Mouse (Mus musculus) kidney, embryonic 14.5 days (tissue): ENCODE measurements around the gene Prkag2. TPM values are rescaled to one million over a fixed set of nuclear protein-coding genes. Genes with fewer than 3 reads are reported as not detected.

Source experiments
- ATAC-seq: fragments of 200-750 bp; cut with Nextera tagmentation; 2 replicates; pipeline ENCODE4 v1.8.0; 2017; ENCODE audit warnings: moderate number of reproducible peaks, mild to moderate bottlenecking, moderate TSS enrichment, moderate library complexity; ENCODE audit not compliant: low FRiP score, low TSS enrichment
- H3K27ac ChIP-seq: fragments of 300-500 bp; sonication (generic); 2 replicates; pipeline ENCODE4 v1.5.1; 2014; ENCODE audit warnings: low read depth, mild to moderate bottlenecking, low read length, moderate library complexity, mixed read lengths
- H3K27me3 ChIP-seq: fragments of 300-500 bp; sonication (generic); 2 replicates; pipeline ENCODE4 v1.6.1; 2014; ENCODE audit warnings: mild to moderate bottlenecking, low read length; ENCODE audit not compliant: control insufficient read depth, insufficient read depth
- H3K36me3 ChIP-seq: fragments of 300-500 bp; sonication (generic); 2 replicates; pipeline ENCODE4 v1.6.1; 2014; ENCODE audit warnings: low read length, mixed read lengths; ENCODE audit not compliant: control insufficient read depth, insufficient read depth
- H3K4me1 ChIP-seq: fragments of 300-500 bp; sonication (generic); 2 replicates; pipeline ENCODE4 v1.6.1; 2014; ENCODE audit warnings: low read length, mixed read lengths; ENCODE audit not compliant: control insufficient read depth, insufficient read depth
- H3K4me2 ChIP-seq: fragments of 300-500 bp; sonication (generic); replicated peaks from 2 replicates; pipeline ENCODE4 v1.6.1; 2014; ENCODE audit warnings: low read depth, mild to moderate bottlenecking, low read length
- H3K4me3 ChIP-seq: fragments of 300-500 bp; sonication (generic); 2 replicates; pipeline ENCODE4 v1.5.1; 2014; ENCODE audit warnings: mild to moderate bottlenecking, low read length
- H3K9ac ChIP-seq: fragments of 300-500 bp; sonication (generic); 2 replicates; pipeline ENCODE4 v1.6.1; 2014; ENCODE audit warnings: low read depth, mild to moderate bottlenecking, low read length, moderate library complexity
- H3K9me3 ChIP-seq: fragments of 300-500 bp; sonication (generic); 2 replicates; pipeline ENCODE4 v1.6.1; 2016; ENCODE audit warnings: low read length; ENCODE audit not compliant: control insufficient read depth
- WGBS: fragments of 180-500 bp; shearing (Covaris S2); extraction: QIAGEN DNeasy Blood & Tissue Kit; methylation state at CpG from one replicate; pipeline ENCODE4 v1.1.7; 2014; 5-methylcytosine and 5-hydroxymethylcytosine counted together
- polyA plus RNA-seq: library from polyadenylated mRNA; unstranded; fragments of >200 nt; fragmentation: Nextera tagmentation; extraction: Ambion mirVana; gene quantifications from 2 replicates; pipeline ENCODE4 v1.2.1, GENCODE M21; 2014

Gene Prkag2
- polyA plus RNA-seq, 1 experiment from 2014 or later: 44.6 TPM

DNA sequence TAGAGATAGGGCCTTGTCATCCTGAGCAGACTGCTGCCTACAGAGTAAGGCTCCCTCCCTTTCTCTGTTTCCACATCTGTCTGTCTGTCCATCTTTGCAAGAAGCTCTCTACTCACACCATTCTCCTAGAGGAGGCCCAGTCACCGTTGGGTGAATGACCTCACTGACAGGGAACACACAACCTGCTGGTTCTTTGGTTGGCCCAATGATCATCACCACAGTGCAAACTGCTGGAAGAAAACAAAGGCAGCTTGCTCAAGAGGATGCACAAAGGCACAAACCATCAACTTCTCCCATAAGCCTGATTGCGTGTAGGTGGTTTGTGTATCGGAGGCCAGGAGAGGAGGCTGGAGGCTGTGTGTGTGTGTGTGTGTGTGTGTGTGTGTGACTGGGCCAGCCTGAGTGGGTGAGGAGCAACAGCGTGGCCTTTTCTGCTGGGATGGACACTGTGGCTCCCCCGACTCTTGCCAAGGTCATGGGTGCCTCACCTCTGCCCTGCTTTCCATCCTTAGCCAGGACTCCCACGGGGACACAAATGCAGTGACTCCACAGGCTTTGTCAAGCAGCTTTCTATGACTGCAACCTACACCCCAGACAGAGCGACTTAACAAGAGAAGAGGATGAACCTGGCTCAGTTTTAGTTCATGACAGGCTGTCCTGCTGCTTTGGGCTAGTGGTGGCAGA lies 149.4 kb downstream of the Prkag2 start:
- ATAC-seq: no peak
- H3K4me1 ChIP-seq: 0 out of 2 replicates have a peak, but pooled peaks cover 4% of the 10 kb centered on the region
- no peaks in the 10 kb centered on the region for H3K36me3 ChIP-seq
- no peak overlapping the region for H3K27ac ChIP-seq
- no peaks in the 10 kb centered on the region for H3K27me3 ChIP-seq
- H3K9ac ChIP-seq: no peak overlapping the region
- H3K9me3 ChIP-seq: no peaks in the 10 kb centered on the region
- H3K4me2 ChIP-seq: no peak overlapping the region
- no peak overlapping the region for H3K4me3 ChIP-seq
- WGBS: 67% methylated on average over 7 of the region's 7 CpGs

DNA sequence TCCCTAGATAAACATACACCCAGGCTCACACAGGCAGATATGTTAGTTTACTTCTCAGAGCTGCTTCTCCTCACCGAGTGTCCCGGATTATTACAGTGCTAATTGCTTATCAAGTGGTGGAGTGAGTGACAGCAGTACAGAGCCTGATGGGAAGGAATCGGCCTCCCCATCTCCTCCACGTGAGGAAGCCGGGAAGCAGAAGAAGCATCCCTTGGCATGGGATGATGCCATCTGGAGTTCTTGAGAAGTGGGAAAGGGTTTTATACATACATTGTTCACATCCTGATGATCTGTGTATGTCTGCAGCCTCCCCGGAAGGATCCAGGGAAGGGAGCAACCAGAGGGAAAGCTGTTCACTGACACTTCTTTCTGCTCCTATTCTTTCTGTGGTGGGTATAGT lies 150.4 kb downstream of the Prkag2 start:
- Histone ChIP-seq H3K4me3 (no peak overlapping the region), H3K4me1 (0 out of 2 replicates have a peak, but pooled peaks cover 4% of the 10 kb centered on the region), H3K9ac (no peak overlapping the region), H3K36me3 (no peaks in the 10 kb centered on the region), H3K27ac (no peak overlapping the region), H3K4me2 (no peak overlapping the region), H3K9me3 (no peaks in the 10 kb centered on the region), H3K27me3 (no peaks in the 10 kb centered on the region)
- WGBS: 83% methylated on average over 6 of the region's 6 CpGs
- no peak for ATAC-seq

DNA sequence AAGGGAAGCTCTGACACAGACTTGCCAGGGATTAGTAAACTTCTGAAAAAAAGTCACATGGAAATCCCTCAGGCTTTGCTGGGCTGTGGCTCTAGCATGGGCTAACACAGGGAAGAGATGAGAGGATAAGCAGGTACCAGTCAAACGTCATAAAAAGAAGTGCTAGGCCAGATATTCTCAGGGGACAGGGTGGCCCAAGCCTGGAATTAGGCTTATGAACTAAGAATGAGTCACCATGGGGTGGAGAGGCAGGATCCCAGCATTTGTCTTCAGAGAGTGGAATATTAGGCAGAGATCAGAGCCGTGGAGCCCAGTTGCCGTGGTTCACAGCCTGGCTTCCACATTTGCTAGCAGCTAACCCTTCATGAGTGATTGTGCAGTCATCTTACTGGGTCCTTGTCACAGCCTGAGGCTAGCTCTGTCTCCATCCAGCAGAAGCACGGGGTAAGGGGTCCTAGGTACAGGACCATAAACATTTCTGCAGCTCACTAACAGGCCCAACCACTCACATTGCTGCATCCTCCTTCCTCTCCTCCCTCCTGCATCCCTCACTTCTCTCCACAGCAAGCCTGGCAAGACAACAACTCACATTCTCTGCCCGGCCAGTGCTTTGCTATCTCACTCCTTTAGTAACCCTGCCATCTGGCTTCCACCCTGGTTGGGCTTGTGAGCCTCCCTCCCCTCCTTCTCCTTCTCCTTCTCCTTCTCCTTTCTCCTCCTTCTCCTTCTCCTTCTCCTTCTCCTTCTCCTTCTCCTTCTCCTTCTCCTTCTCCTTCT lies 162.2 kb downstream of the Prkag2 start:
- Histone ChIP-seq H3K4me3 (no peak overlapping the region), H3K27ac (no peak overlapping the region), H3K9ac (no peak overlapping the region), H3K4me1 (no peaks in the 10 kb centered on the region), H3K36me3 (no peaks in the 10 kb centered on the region), H3K27me3 (no peaks in the 10 kb centered on the region), H3K4me2 (no peak overlapping the region), H3K9me3 (no peaks in the 10 kb centered on the region)
- 65% methylated on average over 5 of the region's 5 CpGs for WGBS
- no peak for ATAC-seq

DNA sequence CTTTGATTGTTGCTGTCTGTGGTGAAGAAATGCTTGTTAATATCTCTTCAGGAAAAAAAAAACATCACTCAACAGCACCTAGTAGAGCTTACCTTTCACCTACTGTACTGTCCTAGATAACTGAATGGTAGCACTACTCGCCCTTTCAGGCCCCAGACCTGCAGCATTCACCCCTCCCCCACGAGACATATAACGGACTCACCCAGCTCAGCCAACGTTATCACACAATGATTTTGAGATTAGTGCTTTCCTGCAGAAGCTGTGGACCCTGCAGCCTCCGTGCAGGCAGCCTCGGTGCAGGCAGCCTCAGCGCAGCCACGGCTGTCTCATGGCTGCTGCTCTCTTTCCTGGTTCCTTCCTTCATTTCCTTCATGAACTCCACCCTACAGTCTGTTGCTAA lies 164.0 kb downstream of the Prkag2 start:
- no peak for ATAC-seq
- 68% methylated on average over 8 of the region's 8 CpGs for WGBS
- no peaks in the 10 kb centered on the region for H3K36me3 ChIP-seq

DNA sequence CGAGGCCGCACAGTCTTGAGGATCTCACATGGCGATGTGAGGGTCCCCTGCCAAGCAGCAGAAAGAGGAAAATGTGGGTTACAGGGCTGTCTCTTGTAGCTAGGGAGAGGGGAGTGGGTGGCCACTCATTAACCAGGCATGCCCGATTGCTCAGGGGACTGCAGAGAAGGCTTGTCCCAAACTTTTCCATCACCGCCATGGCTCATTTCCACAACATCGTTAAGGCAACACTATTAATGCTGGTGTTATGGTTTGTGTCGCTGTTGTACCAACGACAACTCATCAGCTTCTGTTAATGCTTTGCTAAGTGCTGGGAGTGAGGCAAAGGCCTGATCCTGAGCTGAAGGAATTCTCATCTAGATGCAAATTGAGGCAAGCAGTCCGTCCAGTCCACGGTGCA lies 165.0 kb downstream of the Prkag2 start:
- Histone ChIP-seq H3K4me3 (no peak overlapping the region), H3K27me3 (no peaks in the 10 kb centered on the region), H3K9me3 (no peaks in the 10 kb centered on the region), H3K4me1 (no peaks in the 10 kb centered on the region), H3K9ac (no peak overlapping the region), H3K4me2 (no peak overlapping the region), H3K27ac (0 out of 2 replicates have a peak overlapping the region, but pooled peaks have one; percentile 44), H3K36me3 (no peaks in the 10 kb centered on the region)
- ATAC-seq: peak; percentile 77; the same call in 1 of the 2 replicates
- WGBS: 48% methylated on average over 10 of the region's 10 CpGs

More for the DNA sequence above, 164.0 kb downstream of the Prkag2 start:
- H3K9ac ChIP-seq: no peak overlapping the region
- no peaks in the 10 kb centered on the region for H3K4me1 ChIP-seq
- H3K27me3 ChIP-seq: no peaks in the 10 kb centered on the region
- H3K27ac ChIP-seq: no peak overlapping the region
- H3K9me3 ChIP-seq: no peaks in the 10 kb centered on the region
- no peak overlapping the region for H3K4me3 ChIP-seq
- no peak overlapping the region for H3K4me2 ChIP-seq

DNA sequence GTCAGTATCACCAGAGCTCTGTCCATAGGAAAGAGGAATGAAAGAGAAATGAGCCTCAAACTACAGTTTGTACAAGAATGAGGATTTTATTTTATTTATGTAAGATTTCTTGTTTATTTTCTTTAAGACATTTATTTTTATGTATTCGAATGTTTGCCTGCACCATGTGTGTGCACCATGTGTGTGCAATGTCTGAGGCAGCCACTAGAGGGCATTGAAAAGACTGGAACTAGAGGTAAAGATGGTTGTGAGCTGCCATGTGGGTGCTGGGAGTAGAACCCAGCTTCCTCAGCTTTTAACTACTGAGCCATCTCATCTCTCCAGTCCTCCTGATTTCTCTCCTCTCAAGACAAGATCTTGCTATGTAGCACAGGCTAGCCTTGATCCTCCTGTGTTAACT lies 166.7 kb downstream of the Prkag2 start:
- ATAC-seq: no peak
- Histone ChIP-seq H3K4me2 (no peak overlapping the region), H3K9ac (no peak overlapping the region), H3K4me3 (no peak overlapping the region), H3K9me3 (no peaks in the 10 kb centered on the region), H3K36me3 (no peaks in the 10 kb centered on the region), H3K4me1 (no peaks in the 10 kb centered on the region), H3K27ac (no peak overlapping the region), H3K27me3 (no peaks in the 10 kb centered on the region)
- WGBS: 81% methylated on average over 1 of the region's 1 CpGs

DNA sequence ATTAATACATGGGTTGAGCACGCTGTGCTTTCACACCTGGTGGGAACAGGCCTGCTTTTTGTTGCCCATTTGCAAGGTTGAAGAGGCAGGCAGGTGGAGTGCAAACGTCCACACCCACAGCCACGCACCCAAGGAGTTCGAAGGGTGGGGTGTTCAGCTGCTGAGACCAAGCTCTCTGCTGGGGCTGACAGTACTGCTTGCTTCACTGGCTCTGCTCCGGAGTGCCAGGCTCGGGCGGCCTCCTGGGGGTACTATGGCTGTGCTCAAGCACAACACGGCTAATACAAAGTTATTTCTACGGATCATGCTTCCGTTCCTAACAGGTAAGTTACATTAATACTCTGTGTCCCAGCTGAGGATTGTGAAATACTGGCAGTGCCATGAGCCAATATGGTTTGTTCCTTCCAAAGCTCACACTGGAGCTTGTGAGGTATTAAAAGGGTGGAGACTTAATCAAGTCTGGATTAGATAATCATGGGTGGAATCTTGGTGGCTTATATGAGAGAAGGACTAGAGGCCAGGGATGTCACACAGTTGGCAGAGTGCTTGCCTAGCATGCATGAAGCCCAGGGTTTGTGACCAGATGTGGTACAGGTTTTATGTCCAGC lies 168.8 kb downstream of the Prkag2 start:
- Histone ChIP-seq H3K4me2 (no peak overlapping the region), H3K4me3 (no peak overlapping the region), H3K4me1 (no peaks in the 10 kb centered on the region), H3K36me3 (no peaks in the 10 kb centered on the region), H3K9ac (no peak overlapping the region), H3K27ac (no peak overlapping the region), H3K27me3 (no peaks in the 10 kb centered on the region), H3K9me3 (no peaks in the 10 kb centered on the region)
- no peak for ATAC-seq
- WGBS: 75% methylated on average over 10 of the region's 10 CpGs

DNA sequence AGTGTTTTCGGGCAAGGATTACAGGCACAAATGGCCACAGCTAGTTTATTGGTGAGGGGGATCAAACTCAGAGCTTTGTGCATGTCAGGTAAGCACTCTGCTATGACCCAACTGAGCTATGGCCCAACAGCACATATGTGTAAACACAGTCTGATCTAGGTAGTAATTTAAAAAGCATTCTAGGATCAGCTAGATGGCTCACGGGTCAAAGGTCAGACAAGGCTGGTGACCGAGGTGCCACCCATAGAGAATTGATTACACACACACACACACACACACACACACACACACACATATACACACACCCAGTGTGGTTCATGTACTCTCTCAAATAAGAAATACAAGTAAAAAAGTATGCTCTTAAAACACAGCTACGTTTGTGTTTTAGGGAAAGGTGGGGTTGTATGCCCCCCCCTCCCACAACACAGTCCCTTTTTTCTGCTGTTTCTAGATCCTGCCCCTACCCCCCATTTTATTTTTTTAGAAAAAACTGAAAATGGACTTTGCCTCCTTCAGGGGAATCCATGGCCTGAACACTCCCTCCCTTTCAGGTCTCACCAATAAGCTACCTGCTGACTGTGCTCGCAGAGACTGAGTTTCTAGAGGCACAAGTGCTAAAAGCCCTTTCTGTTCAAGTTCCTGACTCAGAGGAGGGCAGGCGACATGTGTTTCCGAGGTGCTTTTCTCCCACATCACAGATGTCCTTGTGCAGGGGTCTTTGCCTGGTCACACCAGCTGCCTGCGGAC lies 169.4 kb downstream of the Prkag2 start:
- no peak overlapping the region for H3K27ac ChIP-seq
- WGBS: 74% methylated on average over 8 of the region's 8 CpGs

More for the DNA sequence above, 169.4 kb downstream of the Prkag2 start:
- Histone ChIP-seq H3K9me3 (no peaks in the 10 kb centered on the region), H3K9ac (no peak overlapping the region), H3K36me3 (no peaks in the 10 kb centered on the region), H3K4me3 (no peak overlapping the region), H3K4me2 (no peak overlapping the region), H3K4me1 (no peaks in the 10 kb centered on the region), H3K27me3 (no peaks in the 10 kb centered on the region)
- ATAC-seq: no peak
